Mouse (Mus musculus): ENCODE measurements around the gene Aunip.
"Not testable (repeated sequence)": the region's sequence is repeated elsewhere in the genome, so short reads cannot be mapped to it uniquely, and the experiment has no call there.

The Aunip gene

DNA sequence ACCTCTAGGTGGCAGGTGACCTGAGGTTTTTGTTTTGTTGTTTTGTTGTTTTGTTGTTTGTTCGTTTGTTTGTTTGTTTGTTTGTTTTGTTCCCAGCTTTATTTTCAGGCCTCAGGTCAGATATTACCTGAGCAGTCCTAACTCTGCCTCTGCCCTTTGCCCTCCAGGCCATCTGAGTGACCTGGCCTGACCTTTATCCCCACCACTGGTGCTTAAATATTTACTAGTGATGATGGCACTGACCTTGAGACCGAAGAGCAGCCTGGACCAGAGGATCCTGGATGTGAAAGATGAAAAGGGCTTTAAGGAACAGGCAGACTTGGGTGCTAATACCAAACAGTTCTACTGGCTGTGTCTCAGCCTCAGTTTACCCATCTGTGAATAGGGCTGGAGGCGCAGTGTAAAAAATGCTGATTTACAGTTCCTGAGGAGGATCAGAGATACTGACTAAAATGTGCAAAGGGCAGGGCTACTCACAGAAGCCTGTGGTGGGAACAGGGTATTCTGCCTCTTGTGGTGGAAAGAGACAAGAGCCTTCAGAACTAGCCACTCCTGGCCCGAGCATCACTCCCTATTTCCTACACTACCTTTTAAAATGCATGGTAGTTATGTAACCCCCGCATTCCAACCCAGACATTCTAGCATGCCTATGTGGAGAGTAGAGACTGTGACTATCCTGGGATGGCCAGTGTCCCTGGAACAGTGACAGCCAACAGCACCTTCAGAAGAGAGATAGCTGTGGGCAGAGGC, 25.5 kb upstream of the Aunip start:
- DNase-seq = peak; percentile 80 to 81

DNA sequence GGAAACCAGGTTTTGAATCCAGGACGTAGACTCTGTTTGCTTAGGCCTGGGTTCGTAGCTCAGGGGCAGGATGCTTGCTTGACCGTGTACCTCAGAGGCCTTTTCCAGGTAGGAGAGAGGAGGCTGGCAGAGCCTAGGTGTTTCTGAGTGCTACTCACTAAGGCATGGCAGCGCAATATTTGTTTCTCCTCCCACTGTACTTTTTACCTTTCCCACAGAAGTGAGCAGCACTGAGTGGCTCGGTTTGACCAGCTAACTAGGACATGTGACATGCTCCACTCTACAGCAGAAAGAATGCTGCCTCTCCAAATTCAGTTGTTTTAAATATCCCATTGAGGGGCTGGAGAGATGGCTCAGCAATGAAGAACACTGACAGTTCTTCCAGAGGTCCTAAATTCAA, 22.6 kb upstream of the Aunip start:
- DNase-seq = peak in 1 of 2 experiments; percentile 15

DNA sequence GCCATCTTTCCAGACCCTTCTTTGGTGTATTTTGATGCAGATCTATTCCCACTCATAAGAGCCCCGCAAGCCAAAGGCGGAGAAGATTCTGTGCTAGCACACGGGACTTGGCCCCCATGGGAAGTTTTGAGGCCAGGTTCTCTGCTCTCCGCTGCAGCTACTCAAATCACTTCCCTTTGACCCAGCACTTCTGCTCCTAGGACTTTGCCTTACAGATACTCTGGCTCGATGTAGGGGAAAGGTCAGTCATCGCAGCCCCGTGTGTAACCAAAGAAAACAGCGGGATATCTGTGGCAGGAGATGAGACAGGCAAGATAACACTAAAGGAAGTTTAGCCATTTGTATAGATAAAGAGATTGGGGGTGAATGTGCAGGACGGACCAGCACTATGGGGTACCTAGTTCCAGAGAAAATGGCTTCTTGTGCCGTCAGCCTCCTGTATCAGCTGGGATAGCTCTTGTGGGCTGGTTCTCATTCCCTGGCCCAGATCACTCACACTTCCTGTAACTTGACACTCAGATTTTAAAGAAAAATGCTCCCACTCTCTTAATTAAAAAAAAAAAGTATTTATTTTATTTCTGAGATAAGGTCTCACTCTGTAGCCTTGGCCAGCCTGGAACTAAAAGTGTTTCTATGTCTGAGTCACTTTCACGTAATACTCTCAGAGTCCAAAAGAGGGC, 20.7 kb upstream of the Aunip start:
- peak; percentile 68 to 78 for DNase-seq

DNA sequence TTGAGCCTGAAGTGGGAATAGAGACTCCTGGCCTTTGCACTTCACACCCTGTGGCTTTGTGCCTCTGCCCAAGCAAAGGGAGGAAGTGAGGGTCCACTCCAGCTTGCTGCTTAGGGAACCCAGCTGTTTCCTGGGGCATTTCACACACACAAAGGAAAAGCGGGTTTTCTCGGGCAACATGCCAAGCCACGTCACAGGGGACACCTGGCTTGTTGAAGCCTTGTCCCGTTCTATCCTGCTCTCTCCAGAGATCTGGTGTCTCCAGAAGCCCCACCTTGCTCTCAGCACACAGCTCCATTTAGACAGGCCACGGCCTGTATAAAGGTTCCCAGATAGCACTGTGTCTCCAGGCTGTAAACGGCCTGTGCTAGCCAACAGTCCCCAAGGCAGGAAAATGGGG, 19.1 kb upstream of the Aunip start:
- peak in 1 of 2 experiments; percentile 39 for DNase-seq

DNA sequence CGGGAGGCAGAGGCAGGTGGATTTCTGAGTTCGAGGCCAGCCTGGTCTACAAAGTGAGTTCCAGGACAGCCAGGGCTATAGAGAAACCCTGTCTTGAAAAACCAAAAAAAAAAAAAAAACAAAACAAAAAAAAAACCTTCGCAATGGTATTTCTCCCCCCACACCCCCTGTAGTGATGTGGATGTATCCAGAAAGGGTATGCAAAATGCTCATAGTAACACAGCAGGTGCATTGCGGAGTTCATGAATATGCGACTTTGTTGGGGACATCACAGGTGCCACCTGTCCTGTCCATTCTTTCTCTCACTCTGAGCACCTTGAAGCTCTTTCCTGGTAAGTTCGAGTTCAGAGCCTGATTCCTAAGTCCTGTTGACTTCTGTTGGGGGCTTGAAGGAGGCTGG, 16.6 kb upstream of the Aunip start:
- DNase-seq = not testable (repeated sequence)

DNA sequence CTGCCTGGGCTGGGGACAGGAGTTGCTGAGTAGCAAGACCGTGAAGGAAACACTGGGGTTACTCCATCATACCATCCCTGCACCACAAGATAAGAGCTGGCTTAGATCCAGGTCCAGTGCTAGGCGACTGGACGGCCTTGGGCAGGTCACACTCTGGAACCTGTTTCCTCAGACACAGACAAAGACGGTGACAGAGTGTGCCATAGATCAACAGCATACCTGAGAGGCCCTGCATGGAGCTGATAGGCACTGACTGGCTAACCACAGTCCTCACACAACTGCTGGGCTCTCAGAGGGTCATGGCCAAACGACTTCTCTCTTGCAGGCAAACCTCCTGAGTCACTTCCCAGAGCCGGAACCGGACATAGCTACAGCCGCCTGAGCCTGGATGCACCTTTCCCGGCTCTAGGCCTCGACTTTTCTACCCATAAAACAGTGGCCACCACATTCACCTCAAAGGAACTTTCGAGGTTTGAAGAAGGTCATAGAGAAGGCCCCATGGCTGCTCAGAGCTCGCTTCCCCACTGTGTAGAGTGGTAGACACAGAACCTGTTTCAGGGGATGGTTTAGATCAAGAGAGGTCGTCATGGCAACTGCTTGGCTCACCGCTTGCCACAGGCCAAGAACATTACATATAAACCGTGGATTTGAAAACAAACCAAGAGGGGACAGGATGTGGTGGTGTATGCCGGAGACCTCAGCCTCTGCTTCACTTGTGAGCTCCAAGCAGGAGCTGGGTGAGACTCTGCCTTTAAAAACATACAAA, 15.8 kb upstream of the Aunip start:
- DNase-seq = peak in 1 of 2 experiments; percentile 13

DNA sequence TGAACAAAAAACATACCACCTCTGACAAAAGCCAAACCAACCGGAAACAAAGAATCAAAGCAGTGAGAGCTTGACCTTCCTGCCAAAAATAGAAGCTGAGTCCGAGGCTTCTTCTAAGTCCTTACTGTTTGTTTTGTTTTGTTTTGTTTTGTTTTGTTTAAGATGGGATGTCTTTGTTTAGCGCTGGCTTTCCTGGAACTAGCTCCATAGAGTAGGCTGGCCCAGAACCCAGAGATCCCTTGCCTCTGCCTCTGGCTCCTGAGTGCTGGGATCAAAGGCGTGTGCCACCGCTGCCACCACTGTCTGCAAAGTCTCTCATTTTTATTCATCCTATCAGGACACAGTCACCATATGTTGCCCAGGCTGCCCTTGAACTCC, 15.3 kb upstream of the Aunip start:
- peak in 1 of 2 experiments; percentile 8 for DNase-seq

DNA sequence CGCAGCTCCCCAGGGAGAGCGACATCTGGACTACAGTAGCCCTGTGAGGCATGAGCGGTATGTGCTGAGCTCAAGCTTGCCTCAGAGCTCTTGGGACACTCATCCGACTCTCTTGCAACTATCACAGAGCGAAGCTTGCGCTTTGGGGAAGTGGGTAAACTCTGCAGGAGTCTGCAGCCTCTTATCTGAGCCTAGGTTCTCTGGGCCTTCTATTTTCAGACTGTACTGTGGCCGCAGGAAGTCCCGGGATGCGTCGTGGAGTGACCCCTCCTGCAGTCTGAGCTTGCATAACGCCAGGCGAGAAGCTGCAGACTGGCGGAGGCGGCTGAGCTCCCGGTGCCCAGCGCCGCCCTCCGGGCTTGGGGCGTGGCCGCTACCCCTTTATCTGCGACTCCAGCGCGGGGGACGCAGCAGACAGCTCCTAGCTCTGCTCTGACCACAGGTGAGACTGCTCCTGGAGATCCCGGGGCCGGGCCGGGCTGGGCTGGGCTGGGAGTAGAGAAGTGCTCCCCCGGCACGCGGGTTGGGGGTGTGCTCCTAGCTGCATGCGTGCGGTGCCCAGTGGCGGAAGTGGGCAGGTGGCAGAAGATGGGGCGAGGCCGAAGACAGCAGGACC, 14.1 kb upstream of the Aunip start, which contains the start of gene Paqr7:
Gene Paqr7 (plus strand): TSS at position 103 of the 616 bp plus-strand sequence.
- peak; percentile 87 to 88 for DNase-seq

DNA sequence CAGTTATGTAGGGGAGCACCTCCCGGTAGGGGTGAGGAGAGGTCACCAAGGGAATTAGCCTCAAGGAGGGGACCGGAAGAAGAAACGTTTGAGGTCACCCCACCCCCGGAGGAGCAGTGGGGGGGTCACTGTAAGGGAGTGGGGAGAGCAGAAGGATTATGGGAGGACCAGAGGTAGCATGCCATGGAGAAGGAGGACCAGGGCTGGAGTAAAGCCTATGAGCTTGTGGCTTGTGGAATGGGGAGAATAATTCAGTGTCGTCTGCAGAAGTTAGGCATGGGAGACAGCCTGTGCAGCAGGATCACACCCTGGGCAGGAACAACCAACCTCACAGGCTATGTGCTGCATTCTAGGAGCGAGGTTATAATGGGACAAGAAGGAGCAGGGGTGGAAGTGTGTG, 13.6 kb upstream of the Aunip start:
- DNase-seq = no peak

DNA sequence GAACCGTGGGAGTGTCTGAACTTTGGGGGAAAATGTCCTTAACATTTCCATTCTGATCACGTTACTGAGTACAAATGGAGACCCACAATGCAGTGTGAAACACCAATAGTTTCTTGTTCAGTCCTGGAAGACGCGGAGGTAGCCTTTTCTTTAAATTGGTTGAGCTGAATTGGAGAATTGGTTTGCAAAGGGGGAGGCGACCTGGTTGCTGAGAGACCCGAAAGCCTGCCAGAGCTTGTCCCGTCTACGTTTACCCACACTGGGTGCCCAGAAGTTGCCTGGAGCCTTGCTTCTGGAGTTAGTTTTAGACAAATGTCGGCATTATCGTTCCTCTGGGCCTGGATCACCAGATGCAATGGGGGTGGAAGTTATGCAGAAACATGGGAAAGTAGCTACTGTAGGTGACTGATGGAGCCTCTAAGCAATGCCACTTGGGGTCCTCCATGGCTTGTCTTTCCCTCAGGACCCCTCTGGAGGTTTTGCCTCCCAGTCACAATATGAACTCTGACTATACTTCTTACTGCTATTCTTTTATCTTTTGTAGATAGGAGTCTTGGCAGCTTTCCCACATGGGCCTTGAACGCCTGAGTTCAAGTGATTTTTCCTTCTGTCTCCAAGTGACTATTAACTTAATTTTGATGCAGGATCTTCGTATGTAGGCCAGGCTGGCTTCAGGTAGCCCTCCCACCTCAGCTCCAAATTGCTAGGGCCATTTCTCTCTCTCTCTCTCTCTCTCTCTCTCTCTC, 12.6 kb upstream of the Aunip start:
- DNase-seq = no peak

DNA sequence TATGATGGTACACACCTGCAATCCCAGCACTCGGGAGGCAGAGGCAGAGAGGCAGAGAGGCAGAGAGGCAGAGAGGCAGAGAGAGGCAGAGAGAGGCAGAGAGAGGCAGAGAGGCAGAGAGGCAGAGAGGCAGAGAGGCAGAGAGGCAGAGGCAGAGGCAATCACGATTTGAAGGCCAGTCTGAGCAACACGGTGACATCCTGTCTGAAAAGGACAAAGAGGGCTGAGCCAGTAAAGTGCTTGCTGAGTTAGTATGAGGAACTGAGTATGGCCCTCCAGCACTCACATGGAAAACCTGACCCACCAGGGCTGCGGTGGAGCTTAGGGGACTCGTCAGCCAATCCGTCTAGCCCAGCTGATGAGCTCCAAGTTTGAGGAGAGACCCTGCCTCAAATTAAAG, 11.8 kb upstream of the Aunip start:
- not testable (repeated sequence) for DNase-seq

DNA sequence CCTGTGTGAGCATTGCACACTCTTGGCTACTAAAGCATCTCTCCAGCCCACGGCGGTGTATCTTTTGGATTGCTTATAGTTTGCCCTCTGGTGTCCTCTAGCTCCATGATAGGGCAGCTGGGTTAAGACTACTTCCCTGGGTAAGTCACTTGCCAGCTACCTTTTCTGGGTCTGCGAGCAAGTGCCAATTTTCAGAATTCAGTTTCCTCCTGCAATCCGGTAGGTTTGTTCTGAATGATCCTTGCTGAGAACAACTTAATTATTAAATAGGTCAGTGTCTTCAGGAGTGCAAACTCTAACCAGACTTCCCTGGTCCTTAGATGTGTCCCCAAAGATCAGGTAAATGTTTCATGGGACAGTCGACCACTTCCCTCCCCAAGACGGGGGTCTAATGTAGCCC, 9.7 kb upstream of the Aunip start:
- peak in 1 of 2 experiments; percentile 16 for DNase-seq

DNA sequence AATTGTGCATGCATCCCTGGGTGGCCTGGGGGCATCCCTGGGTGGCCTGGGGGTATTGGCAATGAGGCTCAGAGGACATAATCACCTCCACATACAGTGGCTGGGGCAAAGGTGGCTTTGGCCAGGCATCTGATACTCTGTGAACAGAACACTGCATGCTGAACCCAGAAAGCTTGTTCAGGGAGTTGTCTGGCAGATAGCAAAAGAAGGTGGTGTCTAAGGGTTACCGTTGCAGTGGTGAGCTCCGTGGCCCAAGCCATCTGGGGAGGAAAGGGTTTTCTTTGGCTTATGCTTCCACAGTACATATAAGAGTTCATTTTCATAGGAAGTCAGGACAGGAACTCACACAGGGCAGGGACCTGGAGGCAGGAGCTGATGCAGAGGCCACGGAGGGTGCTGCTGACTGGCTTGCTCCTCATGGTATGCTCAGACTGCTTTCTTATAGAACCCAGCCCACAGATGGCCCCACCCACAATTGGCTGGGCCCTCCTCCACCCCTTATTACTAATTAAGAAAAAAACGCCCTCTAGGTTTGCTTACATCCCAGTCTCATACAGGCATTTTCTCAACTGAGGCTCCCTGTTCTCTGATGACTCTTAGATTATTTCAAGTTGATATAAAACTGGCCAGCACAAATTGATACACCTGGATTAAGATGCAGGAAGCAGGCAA, 7.0 kb upstream of the Aunip start:
- DNase-seq = no peak

DNA sequence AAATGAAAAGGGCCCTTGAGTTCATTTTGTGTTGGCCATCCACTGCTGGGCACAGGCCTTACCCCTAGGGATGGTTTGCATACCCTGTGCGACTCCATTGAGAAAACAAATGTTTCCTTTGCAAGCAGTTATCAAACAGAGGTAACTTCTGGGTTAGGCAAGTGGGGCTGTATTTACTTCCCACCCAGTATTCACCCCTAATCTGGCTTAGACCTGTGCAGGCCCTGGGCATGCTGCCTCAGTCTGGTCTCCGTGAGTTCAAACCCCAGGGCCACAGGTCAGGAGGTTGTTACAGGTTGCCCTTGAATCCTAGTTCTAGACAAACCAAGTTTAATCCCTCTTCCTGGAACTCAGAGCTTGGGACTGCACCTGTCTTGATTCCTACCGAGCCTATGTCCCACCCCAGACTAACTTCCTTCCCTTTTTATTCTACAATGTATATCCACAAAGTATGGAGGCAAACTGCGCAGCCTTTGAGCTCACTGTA, 5.5 kb upstream of the Aunip start:
- no peak for DNase-seq

DNA sequence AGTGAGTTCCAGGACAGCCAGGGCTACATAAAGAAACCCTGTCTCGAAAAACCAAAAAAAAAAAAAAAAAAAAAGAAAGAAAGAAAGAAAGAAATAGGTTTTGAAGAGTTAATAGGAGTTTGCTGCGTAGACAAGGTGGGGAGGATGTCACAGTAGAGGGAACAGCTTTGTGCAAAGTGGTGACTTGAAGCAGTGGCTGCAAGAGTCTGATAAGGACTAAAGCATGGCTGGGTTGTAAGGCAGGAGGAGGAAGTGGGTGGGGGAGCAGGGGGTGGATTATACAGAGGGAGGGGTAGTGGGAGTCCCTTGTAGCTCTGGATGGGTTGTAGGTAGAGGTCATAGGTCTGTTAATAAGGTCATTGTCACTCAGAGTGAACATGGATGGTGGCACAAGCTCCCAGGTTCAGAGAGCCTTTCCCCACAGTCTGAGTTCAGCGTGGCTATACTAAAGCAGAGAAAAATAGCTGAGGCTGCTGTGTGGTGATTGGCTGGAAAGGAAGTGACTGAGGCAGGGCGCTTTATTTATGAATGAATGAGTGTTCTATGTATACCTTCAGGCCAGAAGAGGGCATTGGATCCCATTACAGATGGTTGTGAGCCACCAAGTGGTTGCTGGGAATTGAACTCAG, 4.7 kb upstream of the Aunip start:
- no peak for DNase-seq

DNA sequence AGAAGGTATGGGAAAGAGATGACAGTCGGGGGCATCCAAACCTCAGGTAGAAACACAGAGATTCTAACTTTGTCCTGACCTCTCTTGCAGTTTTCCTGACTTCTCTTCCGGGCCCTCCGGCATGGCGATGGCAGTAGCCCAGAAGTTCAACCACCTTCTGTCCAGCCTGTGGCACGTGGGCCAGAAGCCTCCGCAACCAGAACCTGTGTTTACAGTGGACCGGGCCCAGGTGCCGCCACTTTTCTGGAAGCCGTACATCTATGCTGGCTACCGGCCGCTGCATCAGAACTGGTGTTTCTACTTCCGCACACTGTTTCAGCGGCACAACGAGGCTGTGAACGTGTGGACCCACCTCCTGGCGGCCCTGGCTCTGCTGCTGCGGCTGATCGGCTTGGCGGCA, 4.1 kb upstream of the Aunip start:
- DNase-seq = no peak

DNA sequence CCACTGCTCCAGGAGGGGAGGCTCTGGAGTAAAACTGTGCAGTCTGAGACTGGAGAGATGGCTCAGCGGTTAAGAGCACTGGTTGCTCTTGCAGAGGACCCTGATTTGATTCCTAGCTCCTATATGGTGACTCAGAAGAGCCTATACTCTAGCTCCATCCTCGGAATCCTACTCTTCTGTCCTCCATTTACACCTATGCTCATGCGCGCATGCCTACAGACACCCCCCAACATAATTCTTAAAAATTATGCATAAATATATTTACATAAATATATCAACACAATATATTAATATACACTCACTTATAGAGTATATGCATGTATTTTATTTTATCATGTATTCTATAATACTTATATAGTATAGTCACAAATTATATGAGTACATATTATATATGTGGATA, 403 bp upstream of the Aunip start:
- DNase-seq = no peak

DNA sequence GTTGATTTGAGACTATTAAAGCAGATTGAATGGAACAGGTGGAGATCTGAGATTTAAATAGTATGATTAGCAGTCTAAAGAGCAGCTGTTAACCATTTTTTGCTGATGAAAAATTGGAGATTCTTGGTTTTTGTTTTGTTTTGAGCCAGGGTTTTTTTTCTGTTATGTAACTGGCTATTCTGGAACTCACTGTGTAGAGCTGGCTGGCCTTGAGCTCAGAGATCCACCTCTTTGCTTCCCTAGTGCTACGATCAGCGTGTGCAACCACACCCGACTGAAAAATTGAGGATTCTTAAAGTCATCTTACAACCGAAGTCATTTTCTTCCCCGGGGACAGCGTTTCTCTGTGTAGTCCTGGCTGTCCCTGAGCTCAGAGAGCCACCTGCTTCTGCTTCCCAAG, 931 bp downstream of the Aunip start:
- DNase-seq = no peak

DNA sequence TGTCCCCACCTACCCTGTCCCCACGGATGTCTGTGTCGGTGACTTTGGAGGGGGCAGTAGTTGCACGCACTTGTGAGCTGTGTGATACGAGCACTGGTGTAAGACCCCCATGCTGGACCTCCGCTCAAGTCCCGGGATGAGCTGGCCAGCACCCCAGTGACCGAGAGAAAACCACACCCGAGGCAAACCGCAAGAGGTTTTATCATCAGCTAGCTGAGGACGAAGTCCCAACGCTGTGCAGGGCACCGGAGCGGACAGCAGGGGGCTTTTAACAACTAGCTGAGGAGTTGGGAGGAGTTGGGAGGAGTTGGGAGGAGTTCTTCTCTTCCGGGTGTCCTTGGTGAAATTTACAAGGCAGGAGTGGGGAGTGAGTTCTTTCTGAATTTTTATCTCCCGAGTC, 2.0 kb downstream of the Aunip start:
- peak; percentile 83 to 88 for DNase-seq

DNA sequence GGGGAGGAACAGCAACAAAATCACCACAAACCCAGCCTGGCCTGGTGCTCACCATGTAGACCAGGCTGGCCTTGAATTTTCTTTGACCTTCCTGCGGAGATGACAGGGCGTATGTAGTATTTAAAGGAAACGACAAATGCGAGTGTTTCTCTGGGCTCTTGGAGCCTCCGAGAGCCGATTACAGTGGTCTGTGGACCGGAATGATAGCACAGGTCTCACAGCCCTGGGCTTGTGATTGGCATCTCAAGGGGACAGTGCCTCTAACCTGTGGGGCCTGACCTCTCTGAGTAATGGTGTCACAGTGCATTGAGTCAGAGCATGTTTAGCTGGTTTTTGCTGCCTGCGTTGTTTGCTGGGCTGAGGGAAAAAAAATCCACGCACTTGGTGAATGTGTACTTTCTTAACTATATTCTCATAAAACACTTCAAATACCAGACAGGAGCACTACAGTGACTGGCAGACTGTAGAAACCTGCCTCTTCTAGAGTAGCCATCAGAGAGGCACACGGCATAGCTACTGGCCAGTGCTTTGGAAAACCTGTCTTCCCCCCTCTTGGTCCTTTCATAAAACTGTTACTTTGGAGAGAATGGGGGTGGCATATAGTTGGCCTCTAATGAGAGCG, 3.6 kb downstream of the Aunip start:
- DNase-seq = no peak

DNA sequence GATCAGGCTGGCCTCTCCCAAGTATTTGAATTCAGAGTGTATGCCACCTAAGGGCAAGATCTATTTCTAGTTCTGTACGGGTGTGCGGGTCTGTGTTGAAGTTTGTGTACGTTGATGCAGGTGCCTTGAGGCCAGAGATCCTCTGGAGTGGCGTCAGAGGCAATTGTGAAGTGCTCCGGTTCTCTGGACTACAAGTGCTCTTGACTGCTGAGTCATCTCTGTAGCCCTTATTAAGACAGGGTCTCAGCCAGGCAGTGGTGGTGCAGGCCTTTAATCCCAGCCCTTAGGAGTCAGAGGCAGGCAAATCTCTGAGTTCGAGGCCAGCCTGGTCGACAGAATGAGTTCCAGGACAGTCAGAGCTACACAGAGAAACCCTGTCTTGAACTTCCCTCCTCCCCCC, 4.8 kb downstream of the Aunip start:
- DNase-seq = no peak
